Mouse (Mus musculus): Measurements from ENCODE around the gene Gm9821.

DNA sequence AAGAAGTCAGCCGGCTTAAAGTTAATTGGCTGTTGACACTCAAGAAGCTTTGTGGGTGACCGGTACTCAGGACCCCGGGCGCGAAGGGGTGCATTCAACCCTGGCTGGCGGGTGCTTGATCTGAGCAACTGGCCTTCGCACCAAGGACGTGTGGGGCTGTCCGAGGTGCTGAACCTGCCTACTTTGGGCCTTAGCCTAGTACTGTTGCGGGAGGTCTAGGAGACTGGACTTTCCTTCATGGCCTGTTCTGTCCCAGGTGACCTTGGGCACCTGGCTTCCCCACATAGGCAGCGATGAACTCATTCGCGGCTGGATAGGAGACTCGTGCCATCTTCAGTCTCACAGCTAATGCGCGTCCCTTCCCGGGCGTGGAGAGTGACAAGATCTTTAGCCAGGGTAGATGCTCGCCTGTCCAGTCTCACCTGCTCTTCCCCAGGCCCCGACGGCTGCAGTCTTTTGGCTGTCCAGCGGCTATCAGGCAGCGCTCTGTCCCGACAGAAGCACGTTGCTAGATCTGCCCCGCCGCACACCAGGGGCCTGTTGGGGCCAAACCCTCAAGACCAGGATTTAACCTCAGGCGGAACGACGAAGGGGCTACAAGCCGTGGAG is 24.2 kb upstream of the Gm9821 start:
- no peak for TF ChIP-seq POLR2A (IDR thresholded peaks at IDR 0.05; ENCODE audit: extremely low read depth, insufficient read depth, low read length)
- no peak for TF ChIP-seq CTCF (IDR thresholded peaks at IDR 0.05; ENCODE audit: low read depth, low read length)

Measured in liver, adult 2 months (tissue).